Mouse (Mus musculus) left cerebral cortex, postnatal 10 days (tissue): ENCODE results near the gene Rab44. TPM values are rescaled to one million over a fixed set of nuclear protein-coding genes. Genes with fewer than 3 reads are reported as not detected.

Source experiments
- DNase-seq, 2 experiments: peaks; one replicate each; pipeline ENCODE4 v3.0.0; 2021 to 2022; ENCODE audit warnings: low spot score in 2 of 2, mixed read lengths in 1 of 2; ENCODE audit errors: extremely low spot score in 1 of 2
- intact Hi-C: fragments of 180-260 bp; cut with DNase I; formaldehyde crosslinking; loops from one replicate; pipeline ENCODE4 v1.15.1; 2025
- total RNA-seq, 2 experiments: library from RNA; stranded (reverse); gene quantifications; 2 replicates each; pipeline ENCODE4 v1.2.3; 2021

Gene Rab44
- total RNA-seq, 2 experiments from 2014 or later, result 0.15 TPM; not detected in 1

- no peak for DNase-seq
- intact Hi-C loops, result no loop called here
Measured at GRCm38 (mm10) chr17:29118057-29118456, 4.1 kb downstream of the Rab44 start.

GRCm38 (mm10) chr17:29120666-29121065, 6.7 kb downstream of the Rab44 start:
- intact Hi-C loops, result no loop called here

GRCm38 (mm10) chr17:29122817-29123216, 8.9 kb downstream of the Rab44 start:
- intact Hi-C loops, result no loop called here
- DNase-seq, result no peak

More at GRCm38 (mm10) chr17:29120666-29121065, 6.7 kb downstream of the Rab44 start:
- DNase-seq, result no peak

- DNase-seq, result no peak
Measured at GRCm38 (mm10) chr17:29123578-29124174, 9.7 kb downstream of the Rab44 start.

GRCm38 (mm10) chr17:29126561-29126960, 12.6 kb downstream of the Rab44 start:
- intact Hi-C loops, result no loop called here
- DNase-seq, result no peak

More at GRCm38 (mm10) chr17:29123578-29124174, 9.7 kb downstream of the Rab44 start:
- intact Hi-C loops, result no loop called here

GRCm38 (mm10) chr17:29129341-29129740, 15.4 kb downstream of the Rab44 start:
- no peak for DNase-seq
- intact Hi-C loops, result no loop called here

GRCm38 (mm10) chr17:29135066-29135465, 21.1 kb downstream of the Rab44 start:
- intact Hi-C loops, result no loop called here
- no peak for DNase-seq

GRCm38 (mm10) chr17:29136236-29136635, 22.3 kb downstream of the Rab44 start:
- intact Hi-C loops, result no loop called here
- DNase-seq, result no peak

GRCm38 (mm10) chr17:29137906-29138305, 24.0 kb downstream of the Rab44 start:
- no peak for DNase-seq
- intact Hi-C loops, result no loop called here

GRCm38 (mm10) chr17:29141577-29141976, 27.6 kb downstream of the Rab44 start:
- intact Hi-C loops, result no loop called here
- DNase-seq, result no peak

GRCm38 (mm10) chr17:29143266-29143665, 29.3 kb downstream of the Rab44 start:
- intact Hi-C loops, result no loop called here
- no peak for DNase-seq

GRCm38 (mm10) chr17:29145101-29145500, 31.2 kb downstream of the Rab44 start:
- no peak for DNase-seq
- intact Hi-C loops, result no loop called here

GRCm38 (mm10) chr17:29147273-29147672, 33.3 kb downstream of the Rab44 start:
- intact Hi-C loops, result no loop called here
- DNase-seq, result no peak

GRCm38 (mm10) chr17:29147773-29148172, 33.8 kb downstream of the Rab44 start:
- DNase-seq, result no peak
- intact Hi-C loops, result no loop called here

- DNase-seq, result no peak
- intact Hi-C loops, result no loop called here
Measured at GRCm38 (mm10) chr17:29149766-29150165, 35.8 kb downstream of the Rab44 start.

GRCm38 (mm10) chr17:29152547-29152946, 38.6 kb downstream of the Rab44 start:
- no peak for DNase-seq
- intact Hi-C loops, result no loop called here

- no peak for DNase-seq
- intact Hi-C loops, result no loop called here
Measured at GRCm38 (mm10) chr17:29154247-29154646, 40.3 kb downstream of the Rab44 start.

- intact Hi-C loops, result no loop called here
- no peak for DNase-seq
Measured at GRCm38 (mm10) chr17:29155355-29156135, 41.6 kb downstream of the Rab44 start.

GRCm38 (mm10) chr17:29156396-29156795, 42.5 kb downstream of the Rab44 start:
- intact Hi-C loops, result no loop called here

GRCm38 (mm10) chr17:29156866-29157265, 42.9 kb downstream of the Rab44 start:
- no peak for DNase-seq
- intact Hi-C loops, result no loop called here

More at GRCm38 (mm10) chr17:29156396-29156795, 42.5 kb downstream of the Rab44 start:
- no peak for DNase-seq
